Mouse (Mus musculus): ENCODE measurements at regions not wholly inside any gene's neighbourhood (a gene's known extent, or its start where the extent isn't known, plus 50 kb on each side); places are given as distances from the start of the nearest gene placed in this dataset.

GRCm38 (mm10) chr1:146231487-146232466 is 262.8 kb upstream of the Brinp3 start:
- TF ChIP-seq CTCF (conservative IDR thresholded peaks at IDR 0.05; ENCODE audit: low read length) (no peak), POU5F1 (IDR thresholded peaks at IDR 0.05; ENCODE audit: borderline replicate concordance, low read length) (no peak)

All from E14TG2a.4 (cell line).